Mouse (Mus musculus) liver, embryonic 13.5 days (tissue): ENCODE results near the gene Rbpj. TPM values are rescaled to one million over a fixed set of nuclear protein-coding genes. Genes with fewer than 3 reads are reported as not detected.

Experiments used
- ATAC-seq: fragments of 200-750 bp; cut with Nextera tagmentation; 2 replicates; pipeline ENCODE4 v1.8.0; 2017; ENCODE audit warnings: low read depth, mild to moderate bottlenecking, moderate number of reproducible peaks, moderate library complexity
- DNase-seq: peaks from one replicate; pipeline ENCODE4 v3.0.0; 2022
- H3K27ac ChIP-seq: fragments of 300-500 bp; sonication (generic); 2 replicates; pipeline ENCODE4 v1.5.1; 2015; ENCODE audit warnings: moderate library complexity, mild to moderate bottlenecking, inconsistent platforms
- H3K27me3 ChIP-seq: fragments of 300-500 bp; sonication (generic); 2 replicates; pipeline ENCODE4 v1.6.1; 2015; ENCODE audit warnings: mild to moderate bottlenecking, inconsistent platforms
- H3K36me3 ChIP-seq: fragments of 300-500 bp; sonication (generic); 2 replicates; pipeline ENCODE4 v1.6.1; 2015; ENCODE audit warnings: mild to moderate bottlenecking, inconsistent platforms
- H3K4me1 ChIP-seq: fragments of 300-500 bp; sonication (generic); replicated peaks from 2 replicates; pipeline ENCODE4 v1.6.1; 2015; ENCODE audit warnings: inconsistent platforms
- H3K4me2 ChIP-seq: fragments of 300-500 bp; sonication (generic); 2 replicates; pipeline ENCODE4 v1.6.1; 2015; ENCODE audit warnings: inconsistent platforms, mild to moderate bottlenecking, moderate library complexity
- H3K4me3 ChIP-seq: fragments of 300-500 bp; sonication (generic); replicated peaks from 2 replicates; pipeline ENCODE4 v1.5.1; 2015; ENCODE audit warnings: mild to moderate bottlenecking, inconsistent platforms
- H3K9ac ChIP-seq: fragments of 300-500 bp; sonication (generic); 2 replicates; pipeline ENCODE4 v1.6.1; 2015; ENCODE audit warnings: mild to moderate bottlenecking, inconsistent platforms
- H3K9me3 ChIP-seq: fragments of 300-500 bp; sonication (generic); replicated peaks from 2 replicates; pipeline ENCODE4 v1.6.1; 2016; ENCODE audit warnings: inconsistent platforms
- WGBS: fragments of 180-500 bp; shearing (Covaris S2); methylation state at CpG from one replicate; pipeline ENCODE4 v1.1.7; 2015; ENCODE audit not compliant: insufficient replicate concordance; 5-methylcytosine and 5-hydroxymethylcytosine counted together
- polyA plus RNA-seq: library from polyadenylated mRNA; unstranded; fragments of >200 nt; fragmentation: Nextera tagmentation; extraction: Ambion mirVana; gene quantifications from 2 replicates; pipeline ENCODE4 v1.2.1, GENCODE M21; 2015

Gene Rbpj
- polyA plus RNA-seq, 1 experiment from 2014 or later = 7.4 TPM

DNA sequence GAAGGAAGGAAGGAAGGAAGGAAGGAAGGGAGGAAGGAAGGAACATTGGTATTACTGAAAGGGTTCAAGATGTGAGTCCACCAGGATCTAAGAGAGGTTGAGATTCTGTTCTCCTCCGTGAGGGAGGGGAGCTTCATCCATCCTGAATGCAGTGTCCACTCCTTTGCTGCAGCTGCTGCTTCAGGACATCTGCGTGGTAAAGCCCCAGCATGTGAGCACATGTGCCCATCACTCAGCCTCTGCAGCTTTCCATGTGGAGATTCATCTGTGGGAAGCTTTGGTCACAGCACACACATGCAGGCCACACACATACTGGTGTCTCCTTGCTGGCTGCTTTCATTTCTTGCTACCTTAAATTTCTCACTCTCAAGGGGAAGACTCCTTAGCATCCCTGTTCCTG, 50.5 kb downstream of the Rbpj start:
- 48% methylated on average over 2 of the region's 2 CpGs for WGBS
- H3K9ac ChIP-seq = no peak overlapping the region
- H3K4me3 ChIP-seq = no peak overlapping the region
- no peaks in the 10 kb centered on the region for H3K36me3 ChIP-seq
- no peaks in the 10 kb centered on the region for H3K27me3 ChIP-seq
- no peak for DNase-seq
- ATAC-seq = no peak
- H3K4me1 ChIP-seq = no peaks in the 10 kb centered on the region
- H3K4me2 ChIP-seq = no peak overlapping the region
- no peak overlapping the region for H3K27ac ChIP-seq
- H3K9me3 ChIP-seq = no peaks in the 10 kb centered on the region

DNA sequence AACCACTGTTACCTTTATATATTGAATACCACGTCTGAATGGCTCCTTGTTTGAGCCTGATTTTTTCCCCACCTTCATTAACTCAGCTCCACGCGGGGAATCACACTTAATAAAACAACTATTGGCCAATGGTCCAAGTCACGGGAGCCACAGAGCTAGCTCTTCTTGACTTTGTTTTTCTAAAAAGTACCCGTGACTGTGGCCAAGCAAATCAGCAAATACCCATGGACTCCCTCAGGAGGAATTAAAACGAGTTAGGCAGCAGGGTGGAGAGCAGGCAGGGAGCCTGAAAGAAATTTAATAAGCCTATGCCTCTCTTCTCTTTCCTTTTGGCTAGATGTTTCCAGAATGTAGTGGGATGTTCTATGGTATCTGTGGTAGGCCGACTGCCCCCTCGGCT, 51.9 kb downstream of the Rbpj start:
- no peak overlapping the region for H3K4me3 ChIP-seq
- 59% methylated on average over 8 of the region's 8 CpGs for WGBS
- H3K36me3 ChIP-seq = no peaks in the 10 kb centered on the region
- H3K4me1 ChIP-seq = no peaks in the 10 kb centered on the region
- ATAC-seq (no peak), DNase-seq (no peak)
- H3K4me2 ChIP-seq = no peak overlapping the region
- no peaks in the 10 kb centered on the region for H3K27me3 ChIP-seq
- no peak overlapping the region for H3K9ac ChIP-seq
- H3K27ac ChIP-seq = no peak overlapping the region
- no peaks in the 10 kb centered on the region for H3K9me3 ChIP-seq

DNA sequence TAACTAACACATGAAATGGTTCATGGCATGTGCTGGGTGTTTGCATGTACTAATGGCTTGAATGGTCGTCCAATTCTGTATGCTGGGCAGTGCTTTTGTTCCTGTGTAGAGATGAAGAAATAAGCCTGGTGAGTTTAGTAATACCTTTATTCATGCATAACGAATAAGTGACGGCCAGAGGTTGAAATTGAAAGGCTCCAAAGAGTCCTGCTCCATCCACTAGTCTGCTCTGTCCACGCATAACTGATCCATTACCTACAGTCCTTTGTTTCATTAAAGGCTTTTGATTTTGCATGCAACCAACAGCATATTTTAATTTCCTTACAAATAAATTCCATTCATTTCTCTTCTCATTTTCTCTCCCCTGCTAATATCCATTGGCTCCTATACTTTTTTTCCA, 53.2 kb downstream of the Rbpj start:
- no peaks in the 10 kb centered on the region for H3K36me3 ChIP-seq
- no peaks in the 10 kb centered on the region for H3K4me1 ChIP-seq
- no peak overlapping the region for H3K4me3 ChIP-seq
- ATAC-seq (no peak), DNase-seq (no peak)
- H3K9me3 ChIP-seq = no peaks in the 10 kb centered on the region
- H3K27ac ChIP-seq = no peak overlapping the region
- 62% methylated on average over 4 of the region's 4 CpGs for WGBS
- no peaks in the 10 kb centered on the region for H3K27me3 ChIP-seq
- no peak overlapping the region for H3K9ac ChIP-seq
- H3K4me2 ChIP-seq = no peak overlapping the region

DNA sequence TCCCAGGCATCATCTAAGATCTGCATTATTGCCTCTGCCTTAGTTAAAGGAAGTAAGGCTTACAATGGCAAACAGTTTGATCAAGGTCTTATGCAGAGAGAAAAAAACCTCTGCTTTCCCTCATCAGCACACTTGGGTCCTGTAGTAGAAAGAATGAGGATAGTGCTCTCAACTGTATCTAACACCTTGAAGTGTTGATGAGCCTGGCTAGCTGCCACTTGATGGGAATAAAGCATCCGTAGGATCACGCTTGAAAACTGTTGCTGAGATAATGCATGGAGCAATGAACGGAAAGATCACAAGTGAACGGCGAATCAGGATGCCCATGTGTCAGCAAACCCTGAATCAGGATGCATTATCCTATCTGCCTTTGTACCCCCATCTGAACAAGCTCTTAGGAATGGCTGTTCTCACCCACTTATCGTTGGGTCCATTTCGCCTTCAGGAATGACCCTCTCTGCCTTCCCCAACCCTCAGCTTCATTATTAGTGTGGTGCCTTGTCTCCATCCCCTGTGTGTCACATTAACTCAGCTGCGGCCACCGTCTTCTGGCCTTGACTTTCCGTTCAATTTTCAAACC, 54.1 kb downstream of the Rbpj start:
- 71% methylated on average over 10 of the region's 10 CpGs for WGBS
- Histone ChIP-seq H3K27ac (no peak overlapping the region), H3K27me3 (no peaks in the 10 kb centered on the region), H3K9ac (no peak overlapping the region), H3K4me3 (no peak overlapping the region), H3K4me2 (no peak overlapping the region), H3K36me3 (no peaks in the 10 kb centered on the region), H3K4me1 (no peaks in the 10 kb centered on the region), H3K9me3 (no peaks in the 10 kb centered on the region)
- DNase-seq (no peak), ATAC-seq (no peak)

DNA sequence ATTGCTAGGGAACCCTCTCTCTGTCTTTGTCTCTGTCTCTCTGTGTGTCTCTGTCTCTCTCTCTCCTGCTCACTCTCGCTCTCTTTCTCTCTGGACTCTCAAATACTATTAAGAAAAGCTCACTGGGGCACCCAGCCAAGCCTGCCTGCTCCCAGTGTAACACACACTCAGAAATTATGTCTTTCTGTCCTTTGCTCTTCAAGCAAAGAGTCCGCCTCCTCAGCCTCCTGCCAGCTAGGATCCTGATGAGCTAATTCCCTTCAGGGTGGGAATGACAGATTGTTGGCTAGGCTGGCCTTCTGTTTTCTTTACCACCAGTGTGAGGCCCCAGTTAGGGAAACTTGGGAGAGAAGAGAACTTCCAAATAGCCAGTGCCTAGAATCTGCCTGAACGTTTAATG, 57.1 kb downstream of the Rbpj start:
- Histone ChIP-seq H3K36me3 (no peaks in the 10 kb centered on the region), H3K9me3 (no peaks in the 10 kb centered on the region), H3K4me2 (no peak overlapping the region), H3K4me3 (no peak overlapping the region), H3K27me3 (no peaks in the 10 kb centered on the region), H3K4me1 (no peaks in the 10 kb centered on the region), H3K27ac (no peak overlapping the region), H3K9ac (no peak overlapping the region)
- WGBS = 45% methylated on average over 3 of the region's 3 CpGs
- no peak for ATAC-seq
- DNase-seq = no peak

DNA sequence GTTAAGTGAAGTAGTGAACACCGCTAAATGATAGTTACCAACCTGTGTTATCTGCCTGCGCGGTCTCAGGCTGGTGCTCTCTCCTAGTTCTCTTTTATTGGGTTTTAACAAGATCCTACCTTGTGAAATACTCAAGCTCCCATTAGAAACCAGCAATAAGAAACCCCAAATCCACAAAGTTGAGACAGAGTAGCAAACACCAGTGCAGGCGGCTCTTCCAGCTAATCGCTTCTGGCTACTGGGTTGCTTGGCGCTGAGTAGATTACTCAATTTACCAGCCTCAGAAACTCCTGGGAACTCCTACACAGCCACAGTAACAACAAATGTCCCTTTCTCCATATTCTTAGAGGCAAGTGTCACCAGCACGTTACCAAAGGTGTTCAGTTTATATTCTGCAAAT, 58.2 kb downstream of the Rbpj start:
- DNase-seq (no peak), ATAC-seq (no peak)
- H3K36me3 ChIP-seq = no peaks in the 10 kb centered on the region
- no peaks in the 10 kb centered on the region for H3K4me1 ChIP-seq
- H3K27ac ChIP-seq = no peak overlapping the region
- WGBS = 82% methylated on average over 7 of the region's 7 CpGs
- H3K4me3 ChIP-seq = no peak overlapping the region
- no peak overlapping the region for H3K9ac ChIP-seq
- no peaks in the 10 kb centered on the region for H3K9me3 ChIP-seq
- H3K4me2 ChIP-seq = no peak overlapping the region
- no peaks in the 10 kb centered on the region for H3K27me3 ChIP-seq

DNA sequence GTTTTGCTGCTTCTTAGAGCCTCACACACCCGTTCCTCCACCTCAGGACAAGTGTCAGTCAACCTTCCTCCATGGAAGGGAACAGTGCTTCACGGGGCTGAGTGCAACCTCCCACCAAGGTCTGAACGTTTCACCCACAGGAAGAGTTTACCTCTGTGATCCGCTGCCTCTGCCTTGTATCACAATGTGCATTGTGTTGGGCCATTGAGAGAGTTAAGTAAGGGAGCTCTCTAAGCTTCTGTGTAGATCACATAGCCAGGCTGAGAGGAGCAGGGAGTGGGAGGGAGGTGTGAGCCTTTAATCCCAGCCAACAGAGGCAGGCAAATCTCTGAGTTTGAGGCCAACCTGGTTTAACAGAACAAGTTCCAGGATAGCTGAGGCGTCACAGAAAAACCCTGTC, 58.9 kb downstream of the Rbpj start:
- WGBS = 51% methylated on average over 5 of the region's 5 CpGs
- no peak overlapping the region for H3K4me2 ChIP-seq
- no peaks in the 10 kb centered on the region for H3K9me3 ChIP-seq
- no peak overlapping the region for H3K4me3 ChIP-seq
- DNase-seq = no peak
- H3K27ac ChIP-seq = no peak overlapping the region
- H3K4me1 ChIP-seq = no peaks in the 10 kb centered on the region
- no peaks in the 10 kb centered on the region for H3K36me3 ChIP-seq
- no peaks in the 10 kb centered on the region for H3K27me3 ChIP-seq
- ATAC-seq = no peak
- no peak overlapping the region for H3K9ac ChIP-seq

DNA sequence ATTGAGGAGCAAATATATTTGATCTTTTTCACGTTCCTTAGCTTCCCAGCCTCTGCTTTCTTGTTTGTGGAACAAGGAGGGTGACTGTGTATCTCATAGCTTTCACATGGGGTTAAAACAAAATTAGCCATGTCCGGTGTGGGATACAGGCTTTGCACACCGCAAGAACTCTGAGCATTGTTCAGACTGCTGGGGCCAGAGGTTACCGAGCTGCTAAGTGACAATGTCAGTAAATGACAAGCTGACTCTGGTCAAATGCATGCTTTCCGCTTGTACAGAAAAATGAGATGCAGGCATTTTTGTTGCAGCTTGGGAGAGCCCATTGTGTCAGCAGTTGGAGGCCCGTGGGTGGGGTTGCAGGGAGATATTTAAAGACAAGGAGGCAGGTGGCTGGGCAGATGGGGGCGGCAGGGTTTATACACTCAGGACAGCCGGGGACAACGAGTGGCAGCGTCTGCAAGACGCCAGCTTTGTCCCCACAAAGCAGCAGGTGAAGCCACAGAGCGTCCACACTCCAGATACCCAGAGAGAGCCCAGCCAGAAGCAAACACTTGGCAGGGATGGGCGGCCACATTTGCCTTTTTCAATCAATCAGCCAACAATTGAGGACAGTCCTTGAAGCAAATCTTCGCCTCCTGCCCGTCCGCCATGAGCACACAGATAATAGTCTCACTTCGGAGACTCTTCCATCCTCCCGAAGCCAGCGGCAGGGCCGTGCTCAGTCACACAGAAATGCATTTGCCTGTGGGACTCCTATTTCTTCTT, 59.5 kb downstream of the Rbpj start:
- Histone ChIP-seq H3K9ac (no peak overlapping the region), H3K4me3 (no peak overlapping the region), H3K4me2 (no peak overlapping the region), H3K9me3 (no peaks in the 10 kb centered on the region), H3K27me3 (no peaks in the 10 kb centered on the region), H3K36me3 (no peaks in the 10 kb centered on the region), H3K27ac (no peak overlapping the region), H3K4me1 (no peaks in the 10 kb centered on the region)
- no peak for DNase-seq
- no peak for ATAC-seq
- WGBS = 55% methylated on average over 20 of the region's 20 CpGs

DNA sequence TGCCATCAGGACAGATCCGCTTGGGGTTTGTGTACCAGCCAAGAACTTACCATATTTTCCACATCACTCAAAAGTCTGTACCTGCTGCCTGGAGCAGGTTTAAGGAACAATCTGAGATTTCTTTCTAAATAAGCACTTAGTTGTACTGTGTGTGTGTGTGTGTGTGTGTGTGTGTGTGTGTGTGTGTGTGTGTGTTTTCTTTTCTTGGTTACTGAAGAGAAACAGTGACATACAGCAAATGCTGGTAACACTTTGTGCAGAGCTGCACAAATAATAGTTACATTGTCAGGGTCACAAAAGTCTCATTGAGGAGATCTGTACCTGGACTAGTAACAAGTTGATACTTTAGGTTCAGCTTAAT, 60.1 kb downstream of the Rbpj start:
- no peak overlapping the region for H3K27ac ChIP-seq
- no peak overlapping the region for H3K4me2 ChIP-seq
- H3K4me1 ChIP-seq = no peaks in the 10 kb centered on the region
- no peak for ATAC-seq
- DNase-seq = no peak
- H3K36me3 ChIP-seq = no peaks in the 10 kb centered on the region
- H3K4me3 ChIP-seq = no peak overlapping the region
- H3K27me3 ChIP-seq = no peaks in the 10 kb centered on the region
- H3K9me3 ChIP-seq = no peaks in the 10 kb centered on the region
- H3K9ac ChIP-seq = no peak overlapping the region
- 76% methylated on average over 1 of the region's 1 CpGs for WGBS

DNA sequence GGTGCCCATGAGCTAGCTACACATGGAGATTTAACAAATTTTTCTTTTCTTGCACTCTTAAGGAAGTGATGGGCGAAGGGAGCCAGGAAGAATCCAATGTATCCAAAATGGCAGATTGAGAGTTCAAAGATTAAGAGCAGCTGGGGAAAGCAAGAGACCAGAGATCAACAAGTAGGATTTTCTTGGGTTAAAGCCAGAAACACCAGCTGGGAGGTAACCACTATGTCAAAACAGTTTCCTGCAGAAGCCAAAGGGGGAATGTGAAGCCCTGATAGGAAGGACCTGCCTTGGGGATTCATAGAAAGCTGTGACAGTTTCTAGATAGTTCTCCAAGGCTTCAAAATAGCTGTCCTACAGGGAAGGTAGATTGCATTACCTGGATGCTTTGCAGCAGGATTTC, 63.9 kb downstream of the Rbpj start:
- H3K27me3 ChIP-seq = no peaks in the 10 kb centered on the region
- H3K4me3 ChIP-seq = no peak overlapping the region
- no peaks in the 10 kb centered on the region for H3K36me3 ChIP-seq
- no peak overlapping the region for H3K4me2 ChIP-seq
- no peak overlapping the region for H3K27ac ChIP-seq
- H3K4me1 ChIP-seq = no peaks in the 10 kb centered on the region
- H3K9me3 ChIP-seq = no peaks in the 10 kb centered on the region
- H3K9ac ChIP-seq = no peak overlapping the region
- DNase-seq (no peak), ATAC-seq (no peak)
- WGBS = 57% methylated on average over 1 of the region's 1 CpGs

DNA sequence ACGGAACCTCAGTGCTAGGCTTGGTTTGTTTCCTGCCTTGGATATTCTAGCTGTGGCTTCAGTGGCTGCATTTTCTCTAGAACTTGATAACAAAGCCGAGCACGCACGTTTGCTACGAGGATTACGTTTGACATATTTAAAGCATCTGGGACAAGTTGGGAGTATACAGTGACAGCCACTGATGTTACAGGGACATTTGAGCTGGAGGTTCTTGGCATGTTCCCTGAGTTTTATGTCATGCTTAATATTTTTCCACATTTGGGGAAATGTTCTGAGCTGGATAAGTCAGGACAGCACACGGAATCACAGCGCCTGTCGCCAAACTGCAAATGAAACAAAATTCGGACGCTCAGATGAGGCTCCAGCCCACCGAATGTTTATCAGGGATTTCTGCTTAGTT, 69.1 kb downstream of the Rbpj start:
- Histone ChIP-seq H3K4me1 (no peaks in the 10 kb centered on the region), H3K36me3 (no peaks in the 10 kb centered on the region), H3K27me3 (no peaks in the 10 kb centered on the region), H3K27ac (no peak overlapping the region), H3K9ac (no peak overlapping the region), H3K4me3 (no peak overlapping the region), H3K9me3 (no peaks in the 10 kb centered on the region), H3K4me2 (no peak overlapping the region)
- 69% methylated on average over 12 of the region's 12 CpGs for WGBS
- DNase-seq = no peak
- ATAC-seq = no peak
